Mouse (Mus musculus) large intestine, adult 2 months (tissue): ENCODE data around the gene Hoxc10. TPM values are rescaled to one million over a fixed set of nuclear protein-coding genes. Genes with fewer than 3 reads are reported as not detected.

Source experiments
- DNase-seq: peaks from one replicate; pipeline ENCODE4 v3.0.0-alpha.2; 2012; ENCODE audit warnings: low read depth, low spot score
- WGBS: fragments of 180-500 bp; shearing (Covaris S2); methylation state at CpG from one replicate; pipeline ENCODE4 v1.1.7; 2018; 5-methylcytosine and 5-hydroxymethylcytosine counted together
- polyA plus RNA-seq: library from polyadenylated mRNA; depleted of rRNA; stranded (reverse); fragments of >200 nt; gene quantifications from 2 replicates; pipeline ENCODE4 v1.2.3, GENCODE M21; 2012

The Hoxc10 gene
- polyA plus RNA-seq, 1 experiment: 0.07 TPM

DNA sequence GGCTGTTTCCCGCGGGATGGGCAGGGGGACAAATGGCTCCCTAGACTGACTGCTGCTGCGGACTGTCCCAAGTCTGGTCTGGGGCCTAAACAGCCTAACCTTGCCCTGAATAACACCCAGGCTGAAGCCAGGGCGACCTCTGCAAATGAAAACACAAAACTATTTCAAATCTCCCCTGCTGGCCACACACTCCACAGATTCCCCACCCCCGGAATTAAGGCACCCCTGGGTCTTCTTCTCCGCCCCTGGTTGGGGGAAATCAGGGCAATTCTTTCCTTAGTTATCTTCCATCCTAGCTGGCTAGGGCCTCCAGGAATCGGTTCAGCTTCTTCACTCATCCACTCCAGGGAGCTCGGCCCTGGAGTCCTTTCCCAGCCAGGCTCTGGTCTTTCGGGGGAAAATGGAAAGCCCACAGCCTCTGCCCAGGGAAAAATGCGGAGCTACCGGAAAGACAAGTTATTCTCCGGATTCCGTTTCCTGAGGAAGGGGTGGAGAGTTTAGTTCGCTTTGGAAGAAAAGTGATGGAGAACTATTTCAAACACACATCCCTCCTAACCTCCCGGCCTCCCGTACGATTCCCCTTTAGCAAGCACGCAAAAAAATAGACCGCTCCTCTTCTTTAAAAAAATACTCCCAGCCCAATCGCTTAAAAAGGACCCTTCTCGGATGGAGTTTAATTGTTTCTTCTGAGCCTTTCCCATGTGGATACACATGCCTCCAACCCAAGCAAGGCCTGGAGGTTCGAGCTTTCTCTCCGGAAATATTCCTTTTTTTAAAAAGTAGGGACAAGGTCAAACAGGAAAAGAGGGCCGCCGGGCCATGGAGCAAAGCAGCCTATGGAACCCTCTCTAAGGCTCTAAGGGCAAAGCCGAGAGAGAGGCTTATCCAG is 1.3 kb upstream of the Hoxc10 start:
- DNase-seq: no peak
- 14% methylated on average over 26 of the region's 26 CpGs for WGBS

DNA sequence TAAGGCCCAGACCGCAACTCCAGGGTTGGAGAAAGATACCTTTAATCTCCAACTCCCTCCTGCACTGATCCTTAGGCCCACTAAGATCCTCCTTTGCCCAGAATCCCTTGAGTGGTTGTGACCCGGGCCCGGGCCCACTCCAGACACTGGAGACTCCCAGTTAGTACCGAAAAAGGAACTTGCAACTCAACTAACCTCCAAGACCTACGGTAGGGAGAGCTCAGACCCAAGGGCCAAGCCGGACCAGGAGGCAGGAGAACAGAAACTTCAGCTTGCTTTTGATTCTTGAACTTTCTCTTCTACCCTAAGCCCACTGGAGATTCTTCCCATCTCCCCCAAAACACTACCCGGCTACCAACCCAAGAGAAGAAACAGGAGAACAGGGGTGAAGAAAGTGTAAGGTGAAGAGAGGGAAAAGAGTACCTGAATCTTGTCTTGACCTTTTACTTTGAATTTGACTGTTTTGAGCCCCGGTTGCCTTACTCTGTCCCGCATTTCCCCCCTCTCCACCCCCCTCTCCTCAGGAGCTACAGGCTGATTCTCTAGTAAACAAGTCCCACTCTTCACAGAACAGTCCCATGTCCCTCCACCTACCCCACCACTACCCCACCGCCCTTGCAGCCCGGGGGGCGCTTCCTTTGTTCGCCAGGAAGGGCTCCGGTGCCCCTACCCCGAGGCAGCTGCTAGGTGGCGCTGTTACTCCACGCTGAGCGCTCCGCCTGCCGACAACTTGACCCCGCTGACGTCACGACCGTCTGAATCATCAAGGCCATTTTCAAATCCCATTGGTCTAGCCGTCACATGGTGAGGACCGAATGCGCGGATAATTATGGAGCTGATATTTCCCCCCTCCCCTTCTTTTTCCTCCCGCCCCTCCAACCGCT is 462 bp upstream of the Hoxc10 start:
- no peak for DNase-seq
- WGBS: 8% methylated on average over 30 of the region's 30 CpGs

DNA sequence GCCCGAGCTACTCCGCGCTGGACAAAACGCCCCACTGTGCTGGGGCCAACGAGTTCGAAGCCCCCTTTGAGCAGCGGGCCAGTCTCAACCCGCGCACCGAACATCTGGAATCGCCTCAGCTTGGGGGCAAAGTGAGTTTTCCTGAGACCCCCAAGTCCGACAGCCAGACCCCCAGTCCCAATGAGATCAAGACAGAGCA is 615 bp downstream of the Hoxc10 start, which contains the start of gene Hoxc5:
Hoxc5 (plus strand) TSS at position 132 of the 199 bp plus-strand sequence.
- WGBS: 9% methylated on average over 12 of the region's 12 CpGs
- no peak for DNase-seq

- 10% methylated on average over 34 of the region's 34 CpGs for WGBS
- DNase-seq: no peak
Measured at GRCm38 (mm10) chr15:102967511-102968397, 1.2 kb downstream of the Hoxc10 start.

DNA sequence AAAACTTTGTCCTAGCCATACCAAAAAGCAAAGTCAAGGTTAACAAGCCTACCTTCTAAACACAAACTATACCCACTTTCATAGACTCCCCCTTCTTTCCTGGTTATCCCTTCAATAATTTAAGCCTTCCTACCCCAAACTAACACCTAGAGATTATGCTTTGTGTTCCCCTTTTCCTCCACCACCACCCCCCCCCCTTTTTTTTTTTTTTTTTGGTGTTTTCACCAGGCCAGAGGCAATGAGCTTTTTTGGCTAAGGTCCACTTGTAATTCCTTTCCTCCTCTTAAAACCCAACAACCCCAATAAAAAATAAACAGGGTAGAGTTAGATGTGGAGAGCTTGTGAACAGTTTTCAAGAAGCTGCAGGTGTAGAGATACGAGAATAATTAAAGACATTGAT is 2.7 kb downstream of the Hoxc10 start:
- 39% methylated on average over 1 of the region's 1 CpGs for WGBS

GRCm38 (mm10) chr15:102970740-102971139 is 4.1 kb downstream of the Hoxc10 start:
- 4% methylated on average over 12 of the region's 12 CpGs for WGBS
- no peak for DNase-seq

More for the DNA sequence above, 2.7 kb downstream of the Hoxc10 start:
- no peak for DNase-seq

GRCm38 (mm10) chr15:102972254-102972653 is 5.7 kb downstream of the Hoxc10 start:
- DNase-seq: no peak
- 7% methylated on average over 21 of the region's 21 CpGs for WGBS

GRCm38 (mm10) chr15:102972753-102973152 is 6.2 kb downstream of the Hoxc10 start:
- DNase-seq: no peak
- 17% methylated on average over 6 of the region's 6 CpGs for whole genome bisulfite sequencing

DNA sequence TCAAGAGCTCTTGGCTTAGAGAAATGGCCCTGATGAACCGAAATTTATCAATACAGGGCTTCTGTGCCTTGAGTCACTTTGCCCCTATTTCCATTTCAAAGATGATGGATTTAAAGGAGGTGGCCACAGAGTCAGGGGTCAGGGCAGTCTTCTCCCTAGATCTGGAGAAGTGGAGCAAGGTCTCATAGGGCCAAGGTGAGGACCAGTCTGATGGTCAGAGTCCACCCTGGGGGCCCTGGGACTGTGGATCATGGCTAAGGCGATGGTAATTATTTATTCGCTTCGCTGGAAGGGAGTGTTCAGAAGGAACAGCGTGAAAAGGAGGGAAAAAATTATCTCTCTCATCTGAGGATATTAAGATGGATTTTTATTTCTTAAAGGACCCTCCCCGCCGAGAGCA is 8.4 kb downstream of the Hoxc10 start:
- WGBS: 17% methylated on average over 7 of the region's 7 CpGs
- no peak for DNase-seq

GRCm38 (mm10) chr15:102975688-102976111 is 9.1 kb downstream of the Hoxc10 start:
- no peak for DNase-seq
- WGBS: 9% methylated on average over 21 of the region's 21 CpGs

GRCm38 (mm10) chr15:102976171-102976570 is 9.6 kb downstream of the Hoxc10 start, which contains the start of gene Hoxc9:
Hoxc9 (plus strand) TSS chr15:102976439.
- 12% methylated on average over 19 of the region's 20 CpGs for WGBS

DNA sequence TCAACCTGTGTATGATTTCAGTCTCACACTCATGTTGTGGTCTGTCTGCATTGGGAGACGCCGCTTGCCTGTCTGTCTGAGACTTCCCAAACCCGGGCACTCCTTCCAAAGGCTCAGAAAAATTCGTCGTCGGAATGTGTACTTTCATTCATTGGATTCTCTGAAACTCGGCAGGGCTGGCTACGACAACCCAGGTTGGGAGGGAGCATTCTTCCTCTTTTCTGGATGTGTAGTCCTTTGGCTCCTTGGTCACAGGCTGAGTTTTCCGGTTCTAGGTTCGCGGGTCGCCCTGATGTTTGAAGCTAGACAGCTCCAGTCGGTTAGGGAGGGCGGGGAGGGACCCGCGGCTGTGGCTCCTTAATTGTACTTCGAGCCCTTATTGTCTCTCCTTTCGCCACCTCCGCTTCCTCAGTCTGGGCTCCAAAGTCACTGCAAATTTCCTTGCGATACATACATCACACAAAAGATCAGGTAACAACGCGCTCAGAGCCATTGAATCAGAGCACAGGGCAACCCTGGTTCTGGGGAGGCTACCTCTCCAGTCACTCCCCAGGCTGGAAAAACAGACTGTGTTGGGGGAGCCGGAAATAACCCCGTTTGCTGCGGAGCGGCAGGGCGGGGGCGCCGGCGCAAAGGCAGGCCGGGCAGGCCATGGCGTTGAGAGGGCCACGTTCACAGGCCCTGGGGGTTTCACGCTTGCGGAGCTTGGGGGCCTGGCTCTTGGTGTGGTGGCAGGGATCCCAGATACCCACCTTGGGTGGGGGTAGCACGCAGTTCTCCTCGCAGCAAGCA is 10.2 kb downstream of the Hoxc10 start:
- 6% methylated on average over 37 of the region's 37 CpGs for WGBS

More at GRCm38 (mm10) chr15:102976171-102976570, 9.6 kb downstream of the Hoxc10 start, which contains the start of gene Hoxc9:
- DNase-seq: no peak

DNA sequence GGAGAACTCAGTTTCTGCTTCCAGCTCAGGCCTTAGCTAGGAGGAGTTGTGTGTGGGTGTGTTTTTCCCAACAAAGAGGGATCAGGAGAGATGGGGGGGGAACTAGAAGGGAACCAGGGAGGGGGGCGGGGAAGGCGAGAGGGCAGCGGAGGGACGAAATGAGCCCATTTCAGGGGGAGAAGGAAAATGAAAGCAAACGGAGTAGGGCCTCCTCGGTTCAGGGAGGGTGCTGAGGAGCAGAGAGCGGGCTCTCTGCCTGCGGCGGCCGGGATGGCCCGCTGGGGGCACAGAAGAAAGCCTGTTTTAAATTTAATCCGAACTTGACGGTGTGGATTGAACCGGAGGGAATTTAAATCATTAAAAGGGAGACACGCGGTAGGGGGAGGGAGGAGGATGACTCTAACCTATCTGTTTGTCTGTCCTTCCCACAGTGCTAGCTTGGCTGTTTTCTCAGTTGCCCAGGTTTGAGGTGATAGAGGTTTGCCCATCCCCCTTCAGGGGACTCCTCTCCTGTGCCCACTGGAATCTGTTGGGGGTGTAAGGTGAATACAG is 10.9 kb downstream of the Hoxc10 start:
- no peak for DNase-seq
- 10% methylated on average over 16 of the region's 16 CpGs for WGBS

More for the DNA sequence above, 10.2 kb downstream of the Hoxc10 start:
- DNase-seq: no peak

GRCm38 (mm10) chr15:102978615-102979515 is 12.3 kb downstream of the Hoxc10 start:
- 20% methylated on average over 13 of the region's 13 CpGs for WGBS
- no peak for DNase-seq

DNA sequence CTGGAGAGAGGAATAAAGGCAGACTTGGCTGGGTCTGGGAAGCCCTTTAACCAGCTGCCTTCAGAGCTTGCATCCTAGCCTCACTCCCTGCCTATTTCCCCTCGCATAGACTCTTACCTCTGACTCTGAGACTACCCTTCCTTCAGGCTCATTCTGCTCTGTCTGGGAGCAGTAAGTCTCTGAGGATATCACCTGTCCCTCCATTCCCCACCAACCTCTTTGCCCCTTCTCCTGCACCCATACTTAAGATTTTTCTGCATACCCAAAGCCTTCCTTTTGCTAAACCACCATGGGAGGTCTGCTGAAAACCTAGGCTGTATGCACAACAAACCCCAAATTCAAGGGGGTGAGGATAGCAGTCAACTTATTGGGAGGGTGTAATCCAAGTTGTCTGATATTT is 13.3 kb downstream of the Hoxc10 start:
- no peak for DNase-seq
- 10% methylated on average over 1 of the region's 1 CpGs for WGBS

DNA sequence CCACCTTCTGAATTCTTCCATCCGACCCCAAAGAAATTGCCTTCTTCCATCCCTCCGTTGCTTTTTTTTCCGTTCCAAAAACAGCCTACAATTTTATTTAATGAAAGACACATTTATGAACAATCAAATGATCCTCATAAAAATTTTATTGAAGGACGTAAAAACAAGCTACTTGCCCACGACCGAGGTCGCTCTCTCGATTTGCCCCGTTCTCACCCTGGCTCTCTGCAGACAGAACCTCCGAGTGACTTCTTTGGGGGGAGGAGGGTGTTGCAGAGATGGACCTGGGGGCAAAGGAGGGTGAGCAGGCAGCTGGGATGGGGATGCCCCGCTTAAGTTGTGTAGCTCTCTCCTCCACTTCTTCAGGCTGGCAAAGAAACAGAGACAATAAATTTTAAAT is 13.8 kb downstream of the Hoxc10 start:
- 7% methylated on average over 11 of the region's 11 CpGs for WGBS
- DNase-seq: no peak

- DNase-seq: no peak
- 3% methylated on average over 14 of the region's 14 CpGs for WGBS
Measured at GRCm38 (mm10) chr15:102980912-102981311, 14.3 kb downstream of the Hoxc10 start.
